ENCODE assay signal across 9 mouse cellular contexts in the genomic region with DNA sequence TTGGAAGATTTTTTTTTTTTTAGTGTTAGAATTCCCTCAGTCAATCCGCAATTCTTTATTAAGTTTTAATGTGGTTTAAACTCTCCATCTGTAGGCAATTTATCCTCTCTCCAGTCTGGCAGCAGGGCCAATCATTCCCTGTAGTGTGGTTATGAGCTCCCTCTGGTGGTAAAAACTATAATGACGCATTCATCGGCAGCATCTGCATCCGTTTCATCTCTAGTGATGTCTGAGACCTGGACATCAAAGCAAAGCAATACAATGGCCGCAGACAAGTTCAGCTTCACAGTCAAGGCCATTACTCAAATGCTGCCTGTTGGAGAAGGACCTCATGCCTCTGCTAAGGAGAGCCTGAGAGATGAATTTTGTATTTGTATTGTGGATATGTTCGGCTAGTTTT.
DNase-seq lines count a peak whose midpoint lies in the region; ATAC-seq and TF ChIP-seq lines count a peak whose summit lies in the region.
"Had no signal": no experiment of that assay in that cellular context is flagged by ENCODE, and none has a peak within 500 bp of the region (broad histone marks: within the 10 kb centered on the region; RNA-seq: fewer than 3 reads in every experiment).

No protein-coding gene starts in this region.

- no peak overlapping the region for H3K4me3 ChIP-seq in ES-E14 (ENCODE audit: insufficient read depth in 1 of 2, low read depth in 1 of 2, low read length in 2 of 2, poor library complexity in 1 of 2, severe bottlenecking in 1 of 2)
- H3K4me3 ChIP-seq in embryonic facial prominence, embryonic 13.5 days: no peak overlapping the region
- H3K4me3 ChIP-seq in liver, postnatal 0 days (ENCODE audit: low read depth, low read length): no peak overlapping the region
- H3K4me3 ChIP-seq in neural tube, embryonic 15.5 days (replicated peaks): no peak overlapping the region
- H3K4me3 ChIP-seq: hindbrain, embryonic 15.5 days had no signal

- H3K9ac ChIP-seq in ES-E14 (ENCODE audit: insufficient read depth, low read depth, low read length, poor library complexity, severe bottlenecking): no peak overlapping the region
- H3K9ac ChIP-seq in embryonic facial prominence, embryonic 13.5 days: no peak overlapping the region
- no peak overlapping the region for H3K9ac ChIP-seq in liver, postnatal 0 days (replicated peaks)
- no peak overlapping the region for H3K9ac ChIP-seq in neural tube, embryonic 15.5 days (replicated peaks)
- H3K9ac ChIP-seq: hindbrain, embryonic 15.5 days had no signal

- no peak for TF ChIP-seq EP300 in liver, postnatal 0 days (IDR thresholded peaks at IDR 0.05; ENCODE audit: low read depth)

- H3K27me3 ChIP-seq in embryonic facial prominence, embryonic 13.5 days: no peaks in the 10 kb centered on the region
- no peaks in the 10 kb centered on the region for H3K27me3 ChIP-seq in liver, postnatal 0 days (ENCODE audit: insufficient read depth, low read length)
- no peaks in the 10 kb centered on the region for H3K27me3 ChIP-seq in neural tube, embryonic 15.5 days (replicated peaks)
- H3K27me3 ChIP-seq: hindbrain, embryonic 15.5 days had no signal

- H3K4me1 ChIP-seq in ES-E14 (ENCODE audit: control insufficient read depth in 2 of 2, insufficient read depth in 2 of 2, low read length in 2 of 2, poor library complexity in 1 of 2): peaks cover 0 to 2% of the 10 kb centered on the region in 2 experiments; a peak in 2 of 4 replicates
- H3K4me1 ChIP-seq in embryonic facial prominence, embryonic 13.5 days: peaks cover 12% of the 10 kb centered on the region
- H3K4me1 ChIP-seq in liver, postnatal 0 days (ENCODE audit: insufficient read depth): no peaks in the 10 kb centered on the region
- peaks cover 10% of the 10 kb centered on the region for H3K4me1 ChIP-seq in neural tube, embryonic 15.5 days

- WGBS in embryonic facial prominence, embryonic 13.5 days: 18% methylated on average over 6 of the region's 6 CpGs
- 20% methylated on average over 6 of the region's 6 CpGs for WGBS in liver, postnatal 0 days (ENCODE audit: insufficient replicate concordance)
- 21% methylated on average over 6 of the region's 6 CpGs for WGBS in neural tube, embryonic 15.5 days

- no peak overlapping the region for H3K27ac ChIP-seq in ES-E14 (ENCODE audit: insufficient read depth, low read depth, low read length, poor library complexity, severe bottlenecking)
- no peak overlapping the region for H3K27ac ChIP-seq in embryonic facial prominence, embryonic 13.5 days
- H3K27ac ChIP-seq in liver, postnatal 0 days (ENCODE audit: low read depth): no peak overlapping the region
- no peak overlapping the region for H3K27ac ChIP-seq in neural tube, embryonic 15.5 days (replicated peaks)
- H3K27ac ChIP-seq: hindbrain, embryonic 15.5 days had no signal

- TF ChIP-seq CTCF in liver, postnatal 0 days (IDR thresholded peaks at IDR 0.05; ENCODE audit: low read depth): peak; percentile 90

- no peaks in the 10 kb centered on the region for H3K36me3 ChIP-seq in ES-E14 (ENCODE audit: control insufficient read depth, insufficient read depth, low read length, poor library complexity, severe bottlenecking)
- no peaks in the 10 kb centered on the region for H3K36me3 ChIP-seq in embryonic facial prominence, embryonic 13.5 days
- H3K36me3 ChIP-seq in liver, postnatal 0 days (replicated peaks; ENCODE audit: insufficient read depth, low read length): no peaks in the 10 kb centered on the region
- H3K36me3 ChIP-seq in neural tube, embryonic 15.5 days: no peaks in the 10 kb centered on the region
- H3K36me3 ChIP-seq: hindbrain, embryonic 15.5 days had no signal

- intact Hi-C loops in heart, postnatal 10 days (cut with DNase I): loop anchor here (2.0 kb wide), 1 partner anchor 290 kb away; no protein-coding TSS in a partner anchor

- peak; percentile 62 for DNase-seq in ES-E14 (ENCODE audit: low read depth, low spot score)
- DNase-seq in adrenal gland, postnatal 36 days: peak; percentile 44 to 69
- DNase-seq in heart, postnatal 10 days: peak; percentile 76 to 87
- DNase-seq in kidney, postnatal 4 days: peak; percentile 46 to 67
- peak; percentile 59 for DNase-seq in liver, postnatal 0 days
- DNase-seq in thymus, postnatal 4 days: peak; percentile 60

- H3K9me3 ChIP-seq in ES-E14 (ENCODE audit: control insufficient read depth, insufficient read depth, low read depth, low read length): no peaks in the 10 kb centered on the region; the same call in 1 of the 2 replicates
- no peaks in the 10 kb centered on the region for H3K9me3 ChIP-seq in embryonic facial prominence, embryonic 13.5 days
- no peaks in the 10 kb centered on the region for H3K9me3 ChIP-seq in liver, postnatal 0 days (ENCODE audit: low read length)
- H3K9me3 ChIP-seq in neural tube, embryonic 15.5 days (replicated peaks): no peaks in the 10 kb centered on the region
- H3K9me3 ChIP-seq: hindbrain, embryonic 15.5 days had no signal

- in situ Hi-C loops in ES-E14 (cut with MboI; ENCODE audit: low sequenced_read_pairs in 2 of 2, unreplicated experiment in 2 of 2): no loop called here

- ATAC-seq in embryonic facial prominence, embryonic 13.5 days (ENCODE audit: insufficient number of reproducible peaks, insufficient read depth, low FRiP score, low TSS enrichment, low read depth): 0 out of 2 replicates have a peak, but pooled peaks have one; percentile 48
- peak; percentile 53; the same call in 1 of the 2 replicates for ATAC-seq in liver, postnatal 0 days
- peak; percentile 71 for ATAC-seq in neural tube, embryonic 15.5 days (ENCODE audit: low FRiP score)

- peak overlapping the region; percentile 40 for H3K4me2 ChIP-seq in embryonic facial prominence, embryonic 13.5 days
- H3K4me2 ChIP-seq in liver, postnatal 0 days (ENCODE audit: low read depth, low read length): no peak overlapping the region
- H3K4me2 ChIP-seq in neural tube, embryonic 15.5 days: no peak overlapping the region
- H3K4me2 ChIP-seq: hindbrain, embryonic 15.5 days had no signal

TF ChIP-seq in ES-E14, 5 proteins besides CTCF, POLR2A, EP300 and RAD21:
- TF ChIP-seq MAFK (IDR thresholded peaks at IDR 0.05; ENCODE audit: insufficient read depth, low read depth, low read length): no peak
- peak; percentile 48; the same call in 1 of the 2 replicates for TF ChIP-seq ZC3H11A (IDR thresholded peaks at IDR 0.05; ENCODE audit: borderline replicate concordance, low read depth, low read length)
